Mouse (Mus musculus) layer of hippocampus, postnatal 25 days (tissue): ENCODE measurements around the gene Il5. TPM values are rescaled to one million over a fixed set of nuclear protein-coding genes. Genes with fewer than 3 reads are reported as not detected.
A peak's percentile ranks its signal among the peaks of the same experiment; 100 is the strongest.
"Not testable (repeated sequence)": the region's sequence is repeated elsewhere in the genome, so short reads cannot be mapped to it uniquely, and the experiment has no call there.

Source experiments
- DNase-seq, 2 experiments: peaks; one replicate each; pipeline ENCODE4 v3.0.0; 2022; ENCODE audit warnings: mixed read lengths in 2 of 2, low spot score in 1 of 2; ENCODE audit errors: extremely low spot score in 1 of 2
- total RNA-seq, 2 experiments: library from RNA; stranded (reverse); gene quantifications; 2 replicates each; pipeline ENCODE4 v1.2.3; 2021

Il5 gene
- total RNA-seq, 2 experiments from 2014 or later, result not detected

DNA sequence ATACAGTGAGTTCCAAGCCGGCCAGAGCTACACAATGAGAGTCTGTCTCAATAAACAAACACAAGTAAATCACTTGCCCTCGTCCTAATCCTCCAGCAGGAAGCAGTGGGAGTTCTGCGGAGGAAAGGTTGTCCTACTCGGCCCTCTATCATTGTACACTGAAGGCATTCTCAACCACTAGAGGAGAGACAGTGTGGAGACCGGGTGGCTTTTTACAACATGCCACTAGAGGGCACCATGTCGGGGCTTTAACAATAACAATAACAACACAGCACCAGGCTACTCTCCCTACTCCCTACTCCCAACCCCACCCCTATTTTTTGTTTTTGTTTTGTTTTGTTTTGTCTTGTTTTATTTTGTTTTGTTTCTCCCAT lies 17.0 kb downstream of the Il5 start:
- peak in 1 of 2 experiments; percentile 49 for DNase-seq

DNA sequence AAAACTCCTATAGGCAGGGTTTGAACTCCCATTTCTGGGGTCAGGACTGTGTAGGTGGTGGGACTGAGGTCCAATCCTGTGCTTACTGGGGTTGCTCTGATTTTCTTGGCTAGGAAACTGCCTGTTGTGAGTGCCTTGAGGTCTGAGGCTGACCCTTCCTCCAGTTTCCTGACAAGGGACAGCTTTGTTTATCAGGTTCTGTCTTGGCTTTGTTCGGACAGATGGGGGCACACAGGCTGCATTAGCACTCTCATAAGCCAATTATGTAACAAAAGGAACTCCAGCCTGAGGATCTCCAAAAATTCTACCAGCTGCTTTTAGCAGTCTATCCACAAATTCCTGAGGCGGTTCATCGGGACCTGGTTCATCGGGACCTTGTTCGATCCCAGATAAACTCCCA lies 21.8 kb downstream of the Il5 start:
- DNase-seq, result no peak

DNA sequence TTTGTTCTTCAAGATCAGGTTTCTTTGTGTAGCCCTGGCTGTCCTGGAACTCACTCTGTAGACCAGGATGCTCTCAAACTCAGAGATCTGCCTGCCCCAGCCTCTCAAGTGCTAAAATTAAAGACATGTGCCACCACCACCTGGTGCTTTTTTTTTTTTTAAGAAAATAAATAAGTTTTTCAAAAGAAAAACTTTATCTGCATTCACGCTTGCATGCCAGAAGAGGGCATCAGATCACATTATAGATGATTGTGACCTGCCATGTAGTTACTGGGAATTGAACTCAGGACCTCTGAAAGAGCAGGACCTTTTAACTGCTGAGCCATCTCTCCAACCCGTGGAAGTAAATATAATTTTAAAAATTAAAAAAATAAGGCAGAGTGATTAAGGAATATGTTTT lies 24.7 kb downstream of the Il5 start:
- DNase-seq, result no peak

DNA sequence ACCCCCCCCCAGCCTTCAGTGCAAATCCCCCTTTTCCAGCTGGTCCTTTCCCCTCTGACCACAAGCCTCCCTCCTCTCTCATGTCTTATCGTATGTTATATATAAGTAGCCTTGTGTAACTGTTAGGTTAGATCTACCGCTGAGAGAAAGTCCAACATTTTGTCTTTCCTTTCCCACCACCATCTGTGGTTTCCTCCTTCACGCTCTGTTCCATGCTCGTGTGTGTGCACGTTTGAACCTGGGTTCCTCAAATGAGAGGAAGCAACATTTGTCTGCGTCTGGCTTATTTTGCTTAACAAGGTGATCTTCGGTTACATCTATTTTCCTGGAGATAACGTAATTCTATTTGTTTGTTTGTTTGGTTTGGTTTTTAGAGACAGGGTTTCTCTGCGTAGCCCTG lies 27.4 kb downstream of the Il5 start:
- DNase-seq, result no peak

DNA sequence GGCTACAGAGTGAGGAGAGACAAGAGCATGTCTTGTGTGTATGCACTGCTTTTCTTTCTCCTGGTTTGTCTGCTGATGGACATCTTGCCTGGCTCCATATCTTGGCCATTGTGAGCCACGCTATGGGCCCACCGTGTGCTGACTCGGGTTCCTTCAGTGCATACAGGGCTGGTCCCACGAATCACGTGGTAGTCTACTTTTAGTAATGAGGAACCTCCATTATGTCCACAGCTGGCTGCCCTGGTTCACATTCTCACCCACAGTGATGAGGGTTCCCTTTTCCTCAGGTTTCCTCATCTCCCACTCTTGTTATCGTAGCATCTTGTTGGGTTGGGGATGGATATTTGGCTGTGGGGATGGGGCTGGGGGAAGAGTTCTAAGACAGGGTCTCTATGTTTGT lies 28.0 kb downstream of the Il5 start:
- DNase-seq, result no peak

DNA sequence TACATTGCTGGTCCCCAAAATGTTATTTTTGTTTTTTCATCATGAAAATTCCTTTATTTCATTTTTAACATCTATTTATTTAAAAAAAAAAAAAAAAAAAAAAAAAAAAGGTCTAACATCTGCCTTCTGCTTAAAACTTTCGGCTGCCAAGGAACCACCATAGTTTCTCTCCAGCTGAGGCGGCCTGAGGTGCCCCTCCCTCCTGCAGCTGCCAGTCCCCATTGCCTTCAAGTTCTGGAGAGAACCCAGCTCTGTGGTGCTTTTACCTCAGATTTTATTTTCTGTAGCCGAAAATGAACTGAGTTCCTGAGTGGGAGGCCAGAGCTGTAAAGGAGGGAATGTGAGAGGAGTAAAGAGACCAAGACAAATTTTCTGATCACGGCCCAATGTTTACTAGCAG lies 28.7 kb downstream of the Il5 start:
- DNase-seq, result no peak

DNA sequence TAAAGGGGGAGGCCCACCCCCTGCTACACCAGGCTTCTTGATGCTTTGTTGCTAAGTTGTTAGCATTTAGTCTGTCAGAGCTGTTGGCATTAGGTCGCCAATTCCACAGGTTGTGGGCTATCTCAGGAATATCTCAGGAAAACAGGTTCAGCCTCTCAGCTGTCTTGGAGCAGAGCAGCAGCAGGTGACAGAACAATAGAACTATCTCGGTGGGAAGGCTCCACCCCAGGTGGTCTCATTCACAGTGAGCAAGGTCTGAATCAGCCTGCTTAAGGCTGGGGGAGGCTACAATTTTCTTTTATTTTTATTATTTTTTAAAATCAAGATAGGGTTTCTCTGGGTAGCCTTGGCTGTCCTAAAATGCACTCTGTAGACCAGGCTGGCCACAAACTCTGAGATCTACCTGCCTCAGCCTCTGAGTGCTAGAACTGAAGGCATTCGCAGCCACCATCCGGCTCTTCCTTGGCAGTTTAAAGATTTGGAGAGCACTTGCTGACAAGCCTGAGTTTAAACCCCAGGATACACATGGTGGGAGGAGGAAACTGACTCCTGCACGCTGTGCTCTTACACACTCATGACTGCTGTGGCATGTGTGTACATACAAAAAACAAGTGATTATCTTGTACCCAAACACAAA lies 29.2 kb downstream of the Il5 start:
- no peak for DNase-seq

DNA sequence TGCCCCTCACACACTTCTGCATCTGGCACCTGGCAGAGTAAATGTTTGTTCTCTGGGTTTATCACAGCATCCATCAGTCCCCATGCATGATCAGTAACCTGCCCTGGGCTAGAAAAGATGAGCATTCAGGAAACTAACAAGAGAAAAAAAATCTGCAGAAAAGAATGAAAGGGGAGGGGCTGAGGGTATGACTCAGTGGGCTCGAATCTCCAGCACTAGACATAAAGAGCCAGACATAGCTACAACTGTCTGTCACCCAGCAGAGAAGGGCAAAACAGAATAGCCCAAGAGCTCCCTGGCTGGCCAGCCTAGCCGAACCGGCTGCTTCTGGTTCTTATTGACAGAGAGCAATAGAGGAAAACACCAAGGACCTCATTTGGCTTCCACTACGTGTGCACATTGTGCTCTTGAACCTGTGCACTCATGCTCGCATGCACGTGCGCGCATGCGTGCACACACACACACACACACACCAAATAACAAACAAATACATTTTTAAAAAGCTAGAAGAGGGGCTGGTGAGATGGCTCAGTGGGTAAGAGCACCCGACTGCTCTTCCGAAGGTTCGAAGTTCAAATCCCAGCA lies 34.5 kb downstream of the Il5 start:
- DNase-seq, result no peak

DNA sequence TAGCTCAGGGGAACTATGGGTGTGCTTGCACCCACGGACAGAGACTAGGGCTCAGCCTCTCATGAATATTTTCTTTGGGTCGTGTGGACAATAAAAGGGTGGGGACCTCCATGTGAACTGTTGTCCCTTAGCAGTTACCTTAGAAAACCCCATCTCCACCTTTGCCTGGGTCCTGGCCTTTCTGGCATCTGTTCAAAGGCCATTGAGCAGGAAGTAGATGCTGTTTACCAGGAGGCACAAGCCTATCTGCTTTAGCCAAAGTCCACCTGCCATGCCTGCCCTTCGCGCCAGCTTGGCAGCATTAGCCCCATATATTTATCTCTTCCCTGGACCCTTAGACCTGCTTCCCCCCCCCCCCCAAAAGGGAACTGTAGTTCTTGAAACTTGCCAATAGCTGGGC lies 37.0 kb downstream of the Il5 start:
- no peak for DNase-seq

DNA sequence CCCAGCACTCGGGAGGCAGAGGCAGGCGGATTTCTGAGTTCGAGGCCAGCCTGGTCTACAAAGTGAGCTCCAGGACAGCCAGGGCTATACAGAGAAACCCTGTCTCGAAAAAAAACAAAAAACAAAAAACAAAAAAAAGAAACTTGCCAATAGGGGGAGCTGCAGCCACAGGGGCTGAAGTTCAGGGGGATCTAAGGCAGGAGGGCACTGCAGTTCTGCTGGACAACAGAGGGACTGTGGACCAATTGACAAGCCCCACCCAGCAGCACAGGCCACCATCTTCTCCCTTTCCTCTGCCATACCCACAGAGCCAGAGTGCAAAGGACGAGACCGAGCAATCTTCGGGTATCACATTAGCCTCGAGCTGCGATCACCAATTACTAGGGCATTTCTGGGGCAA lies 37.4 kb downstream of the Il5 start:
- DNase-seq, result not testable (repeated sequence)

DNA sequence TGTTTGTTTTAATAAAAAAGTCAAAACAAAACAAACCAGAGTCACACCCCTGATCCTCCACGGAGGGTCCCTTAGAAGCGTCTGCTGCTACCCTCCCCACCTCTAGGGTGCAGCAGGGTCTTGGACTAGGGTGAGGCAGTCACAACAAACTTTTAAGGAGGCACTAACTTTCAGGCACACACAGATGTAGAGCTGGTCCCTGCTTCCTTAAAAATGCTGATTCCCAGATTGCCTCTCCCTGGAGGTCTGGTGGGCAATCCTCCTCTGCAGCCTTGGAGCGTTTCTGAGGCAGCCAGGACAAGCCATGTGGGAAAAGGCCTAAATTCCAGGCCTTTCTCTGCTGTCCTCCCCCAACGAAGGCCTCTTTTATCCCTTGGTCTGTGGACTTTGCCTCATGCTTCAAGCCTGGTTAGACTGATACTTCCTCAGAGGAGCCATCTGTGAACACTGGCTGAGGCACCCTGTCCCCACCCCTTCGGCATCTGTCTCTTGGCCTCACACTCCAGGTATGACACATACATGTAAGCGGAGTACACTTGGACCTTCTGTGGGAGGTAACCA lies 38.3 kb downstream of the Il5 start:
- no peak for DNase-seq

DNA sequence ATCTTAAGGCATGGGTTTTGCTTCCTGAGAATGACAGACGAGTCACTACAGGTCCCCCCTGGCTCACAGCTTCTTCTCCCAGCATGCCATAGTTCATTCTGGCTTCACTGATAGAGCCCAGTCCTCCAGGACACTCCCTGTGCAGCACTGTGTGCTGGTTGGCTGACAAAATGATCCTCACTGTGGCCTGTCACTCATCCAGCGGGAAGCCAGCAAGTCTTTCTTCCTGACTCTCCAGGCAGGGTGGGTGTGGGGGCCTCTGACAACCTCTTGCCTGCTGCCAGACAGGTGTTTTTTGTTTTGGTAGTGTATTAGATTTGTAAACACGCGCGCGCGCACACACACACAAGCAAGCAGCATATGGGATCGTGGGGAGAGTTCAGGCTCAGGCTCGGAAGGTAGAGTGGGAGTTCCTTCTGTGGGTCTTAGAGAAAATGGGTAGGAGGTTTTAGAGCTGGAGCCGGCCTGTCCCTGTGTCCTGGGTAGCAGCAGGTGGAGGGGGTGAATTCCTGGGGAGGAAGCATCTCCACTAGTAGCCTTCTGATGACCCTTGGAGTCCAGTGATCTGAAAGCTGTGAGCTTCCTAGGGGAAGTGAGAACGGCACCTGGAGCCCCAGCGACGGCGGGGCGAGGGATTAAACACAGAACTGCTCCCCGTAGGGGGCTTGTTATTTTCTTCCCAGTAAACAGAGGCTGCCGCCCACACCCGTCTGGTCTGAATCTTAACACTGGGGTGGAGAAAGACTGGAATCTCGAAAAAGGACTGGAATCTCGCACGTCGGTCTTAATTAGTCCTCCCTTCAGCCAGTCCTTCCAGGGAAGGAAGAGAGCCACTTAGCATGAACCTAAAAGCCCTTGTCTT lies 39.2 kb downstream of the Il5 start:
- DNase-seq, result no peak

DNA sequence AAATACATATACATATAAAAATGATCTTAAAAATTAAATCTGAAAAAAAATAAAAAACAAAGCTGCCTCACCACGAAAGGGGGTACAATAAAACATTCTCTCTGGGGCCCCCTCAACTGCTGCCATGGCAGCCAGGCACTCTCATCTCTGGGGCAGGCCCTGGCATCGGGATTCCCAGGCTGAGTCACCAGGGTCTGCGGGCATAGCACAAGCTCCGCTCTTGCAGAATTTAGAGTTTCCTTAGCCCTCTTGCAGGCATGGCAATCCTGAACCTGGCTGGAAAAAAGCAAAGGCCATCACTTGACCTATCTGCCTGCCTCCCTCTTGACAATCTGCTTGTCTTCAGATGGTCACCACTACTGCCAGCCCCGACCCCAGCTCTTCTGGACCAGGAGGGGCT lies 40.7 kb downstream of the Il5 start:
- DNase-seq, result no peak

DNA sequence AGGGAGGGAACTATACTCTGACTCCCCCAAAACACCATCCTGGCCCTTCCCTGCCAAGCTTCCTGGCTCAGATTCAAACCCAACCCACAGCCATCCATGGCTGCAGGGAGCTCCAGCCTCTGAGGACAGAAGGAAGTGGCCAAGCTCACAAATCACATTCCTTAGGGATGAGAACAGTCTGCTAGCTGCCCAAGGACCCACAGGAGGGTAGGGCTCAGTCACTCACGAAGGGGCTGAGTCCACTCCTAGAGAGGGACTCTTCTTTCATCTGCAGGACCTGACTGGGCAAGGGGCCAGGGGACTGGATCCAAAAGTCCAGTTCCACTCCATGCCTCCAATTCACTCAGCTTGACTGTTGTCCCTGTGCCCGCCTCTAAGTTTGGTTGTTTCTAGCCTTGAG lies 41.2 kb downstream of the Il5 start:
- no peak for DNase-seq

DNA sequence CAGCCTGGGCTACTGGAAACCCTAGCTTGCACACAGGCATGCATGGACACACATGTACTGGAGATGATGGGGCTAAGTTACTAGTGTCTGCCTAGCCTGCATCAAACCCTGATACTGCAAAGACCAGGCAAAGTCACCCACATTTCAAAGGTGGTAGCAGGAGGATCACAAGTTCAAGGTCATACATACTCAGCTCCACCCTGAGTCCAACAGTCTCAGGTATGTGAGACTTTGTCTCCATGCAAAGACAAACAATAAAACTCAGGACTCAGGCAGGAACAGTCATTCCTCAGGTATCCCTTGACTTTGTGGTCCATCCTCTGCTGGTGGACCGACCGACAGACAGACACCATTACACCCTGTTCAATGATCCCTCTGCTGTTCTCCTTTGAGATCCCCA lies 41.8 kb downstream of the Il5 start:
- DNase-seq, result no peak

DNA sequence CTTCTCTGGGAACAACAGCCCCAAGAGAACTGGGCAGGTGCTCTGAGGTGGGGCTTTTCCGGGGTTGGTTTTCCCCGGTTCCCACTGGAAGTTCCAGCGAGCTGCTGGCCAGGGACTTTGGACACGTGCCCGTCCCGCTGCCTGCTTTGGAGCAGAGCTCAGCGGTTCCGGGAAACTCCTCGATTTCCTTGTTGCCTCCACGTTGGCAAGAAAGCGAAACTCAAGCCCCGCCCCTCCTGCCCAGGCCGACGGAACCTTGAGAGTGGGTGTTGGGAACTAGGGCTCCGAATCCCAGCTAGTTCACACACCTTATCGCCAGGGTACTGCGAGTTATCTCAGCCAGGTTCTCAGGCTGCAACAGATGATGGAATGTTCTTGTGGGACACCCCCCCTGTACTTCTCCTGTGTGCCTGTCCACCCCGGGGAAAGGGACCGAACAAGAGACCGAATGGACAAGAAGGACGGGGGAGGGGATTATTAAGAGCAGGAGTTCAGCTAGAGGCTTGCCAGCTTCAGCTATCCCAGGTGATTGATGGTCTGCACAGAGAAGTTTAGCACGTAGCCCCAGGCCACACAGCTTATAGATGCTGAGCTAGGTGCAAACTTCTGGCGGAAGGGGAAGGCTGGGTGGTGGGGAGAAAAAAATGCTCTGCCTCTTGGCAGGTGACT lies 42.4 kb downstream of the Il5 start:
- peak in 1 of 2 experiments; percentile 30 for DNase-seq

DNA sequence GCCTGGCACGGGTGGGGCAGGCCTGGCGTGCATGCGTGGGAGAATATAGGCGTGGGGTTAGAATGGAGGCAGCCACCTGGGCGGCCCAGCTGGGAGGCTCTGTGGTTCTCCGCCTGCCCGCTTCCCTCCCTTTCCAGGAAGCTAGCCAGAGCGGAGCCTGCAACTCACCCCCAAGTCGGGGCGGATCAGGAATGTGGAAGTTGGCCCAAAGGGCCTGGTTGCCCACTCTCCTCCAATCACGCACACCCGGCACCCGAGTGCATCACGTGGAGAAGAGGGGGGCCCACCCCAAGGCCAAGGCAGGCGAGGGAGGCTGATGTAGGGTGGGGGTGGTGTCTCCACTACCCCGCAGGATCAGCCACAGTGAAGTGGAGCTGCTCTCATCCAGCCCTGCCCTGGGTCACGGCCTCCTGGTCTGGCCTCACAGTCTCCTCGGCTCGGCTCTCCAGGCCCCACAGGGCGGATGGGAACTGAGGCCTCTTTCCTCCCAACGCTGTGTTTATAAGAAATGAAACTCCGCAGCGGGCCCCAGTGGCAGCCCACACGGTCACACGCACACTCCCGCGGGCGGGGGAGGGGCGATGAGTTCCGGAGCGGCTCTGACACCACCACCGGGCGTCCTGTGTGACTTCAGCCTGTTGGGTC lies 43.0 kb downstream of the Il5 start:
- peak; percentile 55 to 67 for DNase-seq

DNA sequence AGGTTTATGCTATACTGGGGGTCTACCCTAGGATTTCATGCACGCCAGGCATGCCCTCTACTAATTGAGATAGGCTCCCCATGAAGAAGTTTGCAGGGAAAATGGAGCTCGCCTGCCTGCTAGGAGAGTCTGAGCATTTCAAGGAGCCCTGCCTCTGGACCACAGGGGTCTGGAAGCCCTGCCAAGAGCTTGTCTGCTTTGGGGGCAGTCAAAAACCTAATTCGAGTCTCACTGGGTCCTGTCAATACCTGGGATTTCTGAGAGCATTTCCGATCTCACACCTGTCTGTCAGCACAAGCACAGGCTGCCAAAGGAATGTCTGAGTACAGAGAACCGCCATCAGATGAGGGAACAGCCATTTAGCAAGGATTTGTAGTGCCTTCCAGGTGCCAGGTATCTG lies 44.0 kb downstream of the Il5 start:
- no peak for DNase-seq

DNA sequence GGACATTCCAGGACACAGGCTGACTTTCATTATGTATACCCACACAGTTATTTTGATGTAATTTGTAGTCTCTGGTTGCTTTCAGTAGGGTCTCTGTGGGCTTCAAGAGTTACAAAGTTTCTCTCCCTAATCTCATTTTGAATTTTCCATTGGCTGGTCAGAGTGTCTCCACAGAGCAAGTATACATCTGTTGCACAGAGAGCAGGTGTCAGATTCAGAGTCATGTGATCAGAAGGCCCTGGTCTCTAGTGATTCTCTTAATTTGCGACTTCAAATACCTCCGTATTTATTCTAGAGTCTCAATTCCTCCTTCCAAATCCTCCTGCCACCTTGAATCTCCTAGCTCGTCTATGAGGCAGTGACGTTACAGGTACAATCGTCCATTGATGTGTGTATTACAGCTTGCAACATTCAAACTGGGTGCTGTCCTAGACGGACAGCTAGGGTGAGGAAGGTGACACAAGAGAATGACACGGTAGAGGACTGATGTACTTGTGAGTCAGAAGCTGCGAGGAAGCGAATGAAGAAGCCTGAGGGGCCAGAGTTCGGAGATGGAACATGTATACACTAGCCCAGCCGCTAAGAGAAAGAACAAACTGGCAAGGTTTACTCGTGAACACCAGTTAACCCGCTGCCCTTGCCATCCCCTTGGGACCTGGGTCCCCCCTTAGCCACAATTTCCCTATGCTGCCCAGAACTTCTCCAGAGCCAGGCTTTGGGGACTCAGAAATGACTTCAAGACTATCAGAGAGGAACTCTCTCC lies 48.0 kb downstream of the Il5 start:
- no peak for DNase-seq

DNA sequence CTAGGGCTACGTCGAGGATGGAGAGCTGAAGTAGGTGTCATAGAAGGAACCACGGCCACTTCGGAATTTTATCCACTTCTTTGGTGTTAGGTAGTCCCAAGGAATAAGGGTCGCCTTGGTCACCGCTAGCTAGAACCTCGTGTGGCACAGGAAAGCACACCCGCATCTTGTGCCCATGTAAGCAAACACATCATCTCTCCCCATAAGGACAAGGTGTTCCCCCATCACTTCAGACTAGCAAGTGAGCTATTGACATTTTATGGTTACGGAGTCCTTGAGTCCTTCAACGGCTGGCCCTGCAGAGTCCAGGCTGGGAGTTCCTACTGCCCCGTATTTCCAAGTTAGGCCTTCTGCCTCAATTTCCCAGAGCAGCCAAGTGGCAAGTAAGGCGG lies 48.6 kb downstream of the Il5 start:
- no peak for DNase-seq
